Mouse (Mus musculus): ENCODE measurements at regions not wholly inside any gene's neighbourhood (a gene's known extent, or its start where the extent isn't known, plus 50 kb on each side); places are given as distances from the start of the nearest gene placed in this dataset.

GRCm38 (mm10) chr14:71115798-71116432, 516.3 kb upstream of the Fam160b2 start:
- ATAC-seq (replicated peaks; ENCODE audit: low read depth, poor library complexity, severe bottlenecking) = no peak

DNA sequence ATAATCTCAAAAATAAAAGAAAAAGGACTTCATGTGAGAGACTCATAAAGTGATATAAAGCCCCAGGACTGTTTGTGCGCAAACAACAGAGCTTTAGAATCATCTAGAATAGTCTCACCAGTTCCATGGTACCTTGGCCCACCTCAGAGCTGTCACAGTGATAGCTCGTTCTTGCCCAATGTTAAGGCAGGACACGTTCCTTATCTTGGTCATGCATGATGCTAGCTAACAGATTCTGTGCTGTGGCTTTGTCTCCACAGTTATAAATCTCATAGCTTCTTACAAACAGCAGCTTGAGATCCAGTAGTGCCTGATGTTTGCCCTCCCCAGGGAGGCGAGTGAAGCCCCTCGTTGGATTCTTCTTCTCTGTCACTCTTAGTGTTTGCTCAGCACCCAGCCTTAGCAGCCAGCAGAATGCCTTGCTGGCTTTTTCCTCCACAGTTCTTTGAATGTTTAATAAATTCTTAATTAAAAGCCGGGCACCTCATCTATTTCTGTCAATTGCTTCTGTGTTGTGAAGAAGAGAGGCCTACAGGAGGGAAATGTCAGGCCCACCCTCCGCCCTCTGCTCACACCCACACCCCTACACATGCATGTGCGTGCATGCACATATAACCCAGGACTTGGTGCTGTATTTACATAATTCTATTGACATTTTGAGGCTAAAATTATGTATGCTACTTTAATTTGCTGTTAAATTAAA, 515.6 kb upstream of the Fam160b2 start:
- ATAC-seq (replicated peaks; ENCODE audit: low read depth, poor library complexity, severe bottlenecking) = 0 out of 2 replicates have a peak, but pooled peaks have one; percentile 24

- ATAC-seq (replicated peaks; ENCODE audit: low read depth, poor library complexity, severe bottlenecking) = peak; percentile 65
Measured at GRCm38 (mm10) chr14:71113198-71113597, 513.6 kb upstream of the Fam160b2 start.

- ATAC-seq (replicated peaks; ENCODE audit: low read depth, poor library complexity, severe bottlenecking) = no peak
Measured at GRCm38 (mm10) chr14:71104617-71105016, 505.0 kb upstream of the Fam160b2 start.

DNA sequence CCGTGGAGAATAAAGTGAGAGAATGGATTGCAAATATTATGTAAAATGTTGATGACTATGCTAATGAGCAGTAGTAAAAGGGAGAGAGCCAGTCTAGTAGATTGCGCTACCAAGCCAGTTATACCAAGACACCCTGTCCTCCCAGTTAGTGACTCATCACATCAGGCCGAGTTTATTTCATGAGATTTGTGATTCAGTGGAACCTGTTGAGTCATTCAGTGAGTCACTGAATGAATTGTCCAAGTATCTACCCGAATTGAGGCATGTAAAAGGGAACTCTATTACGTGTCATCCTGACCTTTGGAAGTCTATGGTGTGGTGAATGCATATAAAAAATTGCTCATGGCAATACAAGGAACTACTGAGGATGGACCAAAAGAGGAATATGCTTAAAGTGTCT, 504.3 kb upstream of the Fam160b2 start:
- no peak for ATAC-seq (replicated peaks; ENCODE audit: low read depth, poor library complexity, severe bottlenecking)

GRCm38 (mm10) chr14:71095661-71096422, 496.2 kb upstream of the Fam160b2 start:
- no peak for ATAC-seq (replicated peaks; ENCODE audit: low read depth, poor library complexity, severe bottlenecking)

DNA sequence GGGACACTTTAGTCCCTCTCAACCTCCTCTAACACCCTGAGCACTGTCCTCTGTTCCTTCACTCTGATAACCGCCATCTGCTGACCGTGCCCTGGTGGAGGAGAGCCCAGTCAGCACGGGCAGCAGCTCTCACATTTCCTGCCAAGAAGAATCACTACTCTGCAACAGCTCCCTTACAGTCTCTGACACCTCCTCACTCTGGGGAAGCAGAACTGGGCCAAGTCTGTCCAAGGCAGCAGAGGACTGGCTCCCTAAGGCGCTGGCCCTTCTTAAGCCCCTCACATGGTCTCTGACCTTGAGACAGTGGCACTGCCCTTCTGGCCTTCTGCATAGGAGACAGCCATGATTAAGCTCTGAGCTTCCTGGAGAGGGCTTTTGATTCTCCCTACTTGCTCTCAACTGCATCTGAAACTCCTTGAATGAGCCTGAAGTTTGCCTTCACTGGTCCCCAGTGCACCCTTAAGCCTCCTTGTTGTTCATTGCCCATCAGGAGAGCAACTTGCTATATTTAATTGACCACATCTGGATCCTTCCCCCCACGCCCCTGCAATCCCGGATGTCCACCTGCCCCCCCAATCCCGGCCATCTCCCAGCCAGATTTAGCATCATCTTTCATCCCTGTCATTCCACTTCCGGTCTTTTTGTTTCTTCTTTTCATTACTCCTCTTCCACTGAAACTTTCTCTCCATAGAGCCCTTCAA, 493.1 kb upstream of the Fam160b2 start:
- ATAC-seq (replicated peaks; ENCODE audit: low read depth, poor library complexity, severe bottlenecking) = no peak

DNA sequence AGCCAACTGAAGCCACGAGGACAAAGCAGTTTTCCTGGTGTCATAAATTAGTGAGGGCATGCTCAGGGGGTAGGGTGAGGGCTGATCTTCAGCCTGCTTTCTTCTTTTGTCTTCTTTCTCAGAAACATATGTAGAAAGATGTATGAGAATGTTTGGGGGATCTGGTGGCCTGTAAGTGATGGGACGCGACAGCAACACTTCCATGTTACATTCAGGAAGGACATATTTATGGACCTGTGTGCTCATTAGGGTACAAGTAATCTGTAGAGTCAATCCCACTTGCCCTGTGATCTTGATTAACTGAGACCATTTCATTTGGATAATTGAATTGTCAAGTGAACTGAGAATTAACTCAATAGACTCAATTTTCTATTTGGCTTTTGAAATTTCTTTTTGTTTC, 486.1 kb upstream of the Fam160b2 start:
- ATAC-seq (replicated peaks; ENCODE audit: low read depth, poor library complexity, severe bottlenecking) = no peak

DNA sequence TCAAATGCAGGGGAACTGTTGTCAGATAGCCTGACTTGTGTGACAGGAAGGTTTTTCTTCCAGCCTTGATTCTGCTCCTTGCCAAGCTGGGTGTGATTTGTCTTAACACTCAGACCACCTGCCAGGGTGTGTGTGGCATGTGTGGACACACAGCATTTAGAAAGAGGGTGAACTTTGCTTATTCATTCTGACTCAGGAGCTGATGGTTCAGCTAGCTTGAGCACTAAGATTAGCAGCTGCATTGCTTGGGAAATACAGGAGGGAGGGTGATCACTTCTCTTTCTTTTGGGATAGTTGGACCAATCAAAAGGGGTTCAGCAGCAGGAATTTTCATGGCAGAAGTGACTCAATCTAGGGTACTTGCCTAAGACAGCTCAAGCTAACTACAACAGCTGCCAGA, 482.7 kb upstream of the Fam160b2 start:
- no peak for ATAC-seq (replicated peaks; ENCODE audit: low read depth, poor library complexity, severe bottlenecking)

- ATAC-seq (replicated peaks; ENCODE audit: low read depth, poor library complexity, severe bottlenecking) = no peak
Measured at GRCm38 (mm10) chr14:71075671-71076070, 476.0 kb upstream of the Fam160b2 start.

- no peak for ATAC-seq (replicated peaks; ENCODE audit: low read depth, poor library complexity, severe bottlenecking)
Measured at GRCm38 (mm10) chr14:71074019-71074418, 474.4 kb upstream of the Fam160b2 start.

DNA sequence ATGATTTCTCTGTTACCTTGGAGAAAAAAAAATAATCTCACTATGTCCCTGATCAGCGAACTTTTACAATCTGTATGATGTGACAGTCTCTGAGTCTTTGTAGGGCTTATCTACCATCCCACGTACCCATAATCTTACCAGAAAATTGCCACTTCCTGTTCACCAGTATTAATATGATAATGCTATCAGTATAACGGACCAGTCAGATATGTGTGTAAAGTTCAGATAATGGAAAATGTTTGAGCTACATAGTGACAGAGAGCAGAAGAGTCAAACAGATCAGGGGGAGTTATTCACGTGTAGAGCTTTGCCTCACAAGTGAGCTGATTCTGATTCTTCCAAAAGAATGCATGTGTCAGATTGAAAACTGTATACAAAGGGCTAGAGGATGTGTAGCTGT, 466.0 kb upstream of the Fam160b2 start:
- peak; percentile 81 for ATAC-seq (replicated peaks; ENCODE audit: low read depth, poor library complexity, severe bottlenecking)

DNA sequence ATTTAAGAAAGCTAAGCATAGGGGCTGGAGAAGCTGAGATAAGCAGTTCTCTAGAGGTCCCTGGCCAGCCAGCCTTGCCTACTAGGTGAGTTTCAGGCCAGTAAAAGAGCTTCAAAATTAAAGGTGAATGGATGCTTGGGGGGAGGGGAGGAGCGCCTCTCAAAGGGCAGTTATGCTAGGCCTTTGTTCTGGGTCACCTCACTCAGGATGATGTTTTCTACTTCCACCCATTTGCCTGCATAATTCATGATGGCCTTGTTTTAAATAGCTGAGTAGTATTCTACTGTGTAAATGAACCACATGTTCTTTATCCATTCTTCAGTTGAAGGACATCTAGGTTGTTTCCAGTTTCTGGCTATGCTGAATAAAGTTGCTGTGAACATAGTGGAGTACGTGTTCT, 457.0 kb upstream of the Fam160b2 start:
- ATAC-seq (replicated peaks; ENCODE audit: low read depth, poor library complexity, severe bottlenecking) = no peak

DNA sequence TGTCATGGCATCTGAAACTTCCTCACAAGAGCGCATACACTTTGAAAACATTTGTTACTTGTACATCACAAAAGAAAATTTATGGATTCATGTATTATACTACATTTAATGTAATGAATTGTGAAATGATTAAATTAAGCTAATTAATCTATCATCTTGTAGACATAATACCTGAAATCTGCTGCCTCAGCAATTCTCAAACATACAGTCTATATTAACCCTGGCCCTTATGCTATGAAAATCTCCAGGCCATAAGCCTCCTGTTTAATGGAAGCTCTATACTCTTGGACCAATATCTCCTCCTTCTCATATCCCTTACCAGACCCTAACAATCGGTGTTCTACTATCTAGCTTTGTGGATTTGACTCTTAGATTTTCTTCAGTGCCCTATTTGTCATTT, 455.8 kb upstream of the Fam160b2 start:
- no peak for ATAC-seq (replicated peaks; ENCODE audit: low read depth, poor library complexity, severe bottlenecking)

DNA sequence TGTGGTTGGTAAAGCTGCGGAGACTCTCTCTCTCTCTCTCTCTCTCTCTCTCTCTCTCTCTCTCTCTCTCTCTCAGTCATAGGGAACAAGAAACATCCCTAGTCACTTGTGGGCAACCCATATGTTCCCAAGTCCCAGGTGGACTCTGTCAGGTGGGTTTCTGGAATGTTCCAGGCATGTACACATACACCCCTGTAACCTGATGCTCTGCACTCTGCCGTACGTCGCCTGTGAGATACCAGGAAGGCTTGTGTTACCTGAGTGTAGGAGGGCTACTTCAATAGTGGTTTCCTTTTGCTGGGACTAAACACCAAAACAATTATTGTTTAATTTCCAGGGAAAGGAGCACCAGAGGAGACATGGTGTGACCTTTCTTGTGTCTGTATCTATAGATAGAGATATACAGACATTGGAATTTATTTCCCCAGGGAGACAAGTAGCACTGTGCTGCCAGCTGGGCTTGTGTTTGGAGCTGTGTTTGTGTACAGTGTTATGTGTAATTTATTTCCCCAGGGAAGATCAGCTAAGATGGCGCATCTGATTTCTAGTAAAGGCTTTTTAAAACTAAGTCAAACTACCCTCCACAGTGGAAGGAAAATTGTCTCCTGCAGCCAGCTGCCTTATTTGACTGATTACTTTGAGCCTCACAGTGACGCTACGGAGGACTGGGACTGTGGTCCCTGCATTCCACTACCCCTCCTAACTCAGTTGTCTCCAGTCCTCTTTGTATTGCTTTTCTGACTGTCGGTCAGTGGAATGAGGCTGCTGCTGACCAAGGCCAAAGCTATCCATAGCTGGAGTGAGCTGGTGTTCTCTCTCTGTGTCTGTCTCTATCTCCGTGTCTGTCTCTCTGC, 454.4 kb upstream of the Fam160b2 start:
- ATAC-seq (replicated peaks; ENCODE audit: low read depth, poor library complexity, severe bottlenecking) = no peak

GRCm38 (mm10) chr14:71047096-71047495, 447.5 kb upstream of the Fam160b2 start:
- no peak for ATAC-seq (replicated peaks; ENCODE audit: low read depth, poor library complexity, severe bottlenecking)

DNA sequence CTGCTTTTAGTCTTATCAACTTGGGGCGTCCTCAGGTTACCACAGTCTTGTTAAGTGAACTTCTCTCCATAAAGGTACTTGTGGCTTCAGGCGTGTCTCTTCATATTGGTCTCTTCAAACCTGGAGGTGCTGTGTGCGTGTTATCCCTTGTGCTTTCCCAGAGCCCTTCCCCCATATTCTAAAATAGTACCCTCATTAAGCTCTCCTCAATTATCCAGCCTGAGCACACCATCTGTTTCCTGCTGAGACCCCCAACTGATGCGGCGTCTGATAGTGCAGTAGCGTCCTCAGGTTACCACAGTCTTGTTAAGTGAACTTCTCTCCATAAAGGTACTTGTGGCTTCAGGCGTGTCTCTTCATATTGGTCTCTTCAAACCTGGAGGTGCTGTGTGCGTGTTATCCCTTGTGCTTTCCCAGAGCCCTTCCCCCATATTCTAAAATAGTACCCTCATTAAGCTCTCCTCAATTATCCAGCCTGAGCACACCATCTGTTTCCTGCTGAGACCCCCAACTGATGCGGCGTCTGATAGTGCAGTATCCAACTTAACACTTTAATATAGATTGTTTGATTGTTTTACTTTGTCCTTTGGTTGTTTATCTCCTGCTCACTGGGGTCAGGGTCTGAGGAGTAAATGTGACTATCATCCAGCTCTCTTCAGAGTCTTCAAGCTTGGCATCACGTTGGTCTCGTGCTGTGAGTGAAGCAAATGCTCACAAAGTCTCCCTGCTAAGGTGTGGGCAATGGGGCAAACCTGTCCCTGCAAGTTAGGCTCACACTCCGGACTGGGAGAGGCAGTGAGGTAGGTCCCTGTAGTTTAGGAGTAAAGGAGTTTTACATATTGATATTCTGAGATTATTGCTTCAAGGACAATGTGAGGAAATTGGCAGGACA, 444.5 kb upstream of the Fam160b2 start:
- ATAC-seq (replicated peaks; ENCODE audit: low read depth, poor library complexity, severe bottlenecking) = 0 out of 2 replicates have a peak, but pooled peaks have one; percentile 8

DNA sequence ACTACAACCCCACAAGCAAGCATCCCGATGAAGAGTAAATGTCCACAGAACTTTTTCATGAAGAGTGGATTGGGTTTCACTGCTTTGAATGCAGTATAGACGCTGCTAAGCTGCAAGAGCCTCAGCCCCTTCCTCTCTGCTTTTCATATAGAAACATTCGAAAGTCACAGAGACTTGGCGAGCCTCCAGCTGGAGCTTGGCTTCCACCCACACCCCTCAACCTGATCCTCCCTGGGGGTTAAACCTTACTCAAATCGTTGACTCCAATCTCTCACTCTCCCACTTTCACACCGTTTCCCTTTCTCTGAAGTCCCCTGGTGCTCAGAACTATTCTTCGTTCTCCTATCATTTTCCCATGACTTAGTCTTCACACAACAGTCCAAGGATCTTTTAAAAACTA, 437.0 kb upstream of the Fam160b2 start:
- ATAC-seq (replicated peaks; ENCODE audit: low read depth, poor library complexity, severe bottlenecking) = no peak

GRCm38 (mm10) chr14:71033586-71033985, 434.0 kb upstream of the Fam160b2 start:
- ATAC-seq (replicated peaks; ENCODE audit: low read depth, poor library complexity, severe bottlenecking) = no peak
